Mouse (Mus musculus): ENCODE results near the gene Fbxo30.
A peak's percentile ranks its signal among the peaks of the same experiment; 100 is the strongest.
"Not testable (repeated sequence)": the region's sequence is repeated elsewhere in the genome, so short reads cannot be mapped to it uniquely, and the experiment has no call there.

Gene Fbxo30

GRCm38 (mm10) chr10:11280578-11281463 lies at the start of gene Fbxo30:
TSS of gene Fbxo30 (plus strand) at chr10:11281330.
- peak; percentile 71 to 88 for DNase-seq (ENCODE audit: low spot score in 2 of 2)

DNA sequence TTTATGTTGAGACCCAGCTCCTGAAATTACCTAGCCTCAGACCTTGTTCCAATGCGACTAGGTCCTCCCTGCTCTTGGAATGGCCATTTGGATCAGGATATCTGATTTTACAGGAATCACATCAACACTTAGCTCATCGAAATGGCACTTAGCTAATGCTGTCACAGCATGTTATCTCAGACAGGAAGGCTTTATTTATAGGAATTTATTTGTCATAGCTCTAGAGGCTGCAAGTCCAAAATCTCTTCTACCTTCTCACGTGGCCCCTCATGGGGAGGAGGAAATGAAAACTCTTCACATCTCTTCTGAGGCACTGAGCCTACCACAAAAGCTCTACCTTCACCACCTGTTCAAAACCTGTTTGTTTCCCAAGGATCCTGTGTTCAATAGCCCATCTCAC lies 47.9 kb upstream of the Fbxo30 start:
- DNase-seq (ENCODE audit: low spot score in 2 of 2), result no peak

DNA sequence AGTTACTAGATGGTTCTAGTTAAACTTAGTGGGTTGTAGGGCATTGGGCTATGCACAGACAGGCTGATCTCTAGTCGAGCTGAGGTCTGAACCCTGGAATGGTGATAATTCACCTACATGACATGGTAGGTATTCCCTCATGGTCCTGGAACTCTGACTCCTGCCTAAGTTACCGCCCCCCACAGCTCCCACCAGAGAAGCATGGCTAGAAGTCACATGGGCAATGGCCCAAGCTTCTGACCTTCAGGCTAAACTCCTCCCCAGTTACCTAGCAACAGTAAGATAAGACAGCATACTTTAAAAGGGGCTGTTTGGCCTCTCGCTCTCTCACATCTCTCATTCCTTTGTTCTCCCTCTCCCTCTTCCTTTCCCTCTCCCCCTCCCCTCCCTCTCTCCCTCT lies 38.1 kb upstream of the Fbxo30 start:
- not testable (repeated sequence) for DNase-seq (ENCODE audit: low spot score in 2 of 2)

GRCm38 (mm10) chr10:11248210-11248609 lies 32.9 kb upstream of the Fbxo30 start:
- no peak for DNase-seq (ENCODE audit: low spot score in 2 of 2)

DNA sequence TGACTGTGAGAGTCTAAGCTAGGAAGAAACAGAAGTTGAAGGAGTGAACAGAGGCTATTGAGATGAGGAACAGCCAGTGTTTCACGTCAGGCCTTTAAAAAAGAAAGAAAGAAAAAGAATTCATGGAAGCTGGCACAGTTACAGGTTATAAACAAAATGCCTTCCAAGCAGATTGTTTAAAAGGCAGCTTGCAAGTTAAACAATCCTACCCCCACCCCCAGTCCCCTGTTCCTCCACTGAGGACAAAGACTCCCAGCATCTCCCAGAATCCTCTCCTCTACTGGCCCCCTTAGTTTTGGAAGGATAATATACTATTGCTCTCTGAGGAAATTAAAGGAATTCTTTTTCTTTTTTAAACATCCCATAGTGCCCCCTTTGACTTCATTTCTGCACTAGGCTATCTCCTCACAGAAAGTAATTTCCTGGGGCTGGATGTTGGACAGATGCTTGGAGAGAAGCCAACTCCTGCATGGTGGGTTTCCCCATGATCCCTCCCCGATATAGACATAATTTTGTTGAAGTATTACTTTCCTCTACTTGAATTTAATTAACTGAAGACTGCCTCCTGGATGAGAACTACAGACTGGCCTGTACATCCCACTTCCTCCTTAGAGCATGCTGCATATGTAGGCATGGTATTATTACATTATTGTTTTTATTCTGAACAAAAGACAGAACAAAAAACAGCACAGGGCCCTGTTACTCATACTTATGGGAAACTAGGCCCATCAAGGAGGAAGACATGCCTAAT lies 30.7 kb upstream of the Fbxo30 start:
- no peak for DNase-seq (ENCODE audit: low spot score in 2 of 2)

GRCm38 (mm10) chr10:11253581-11253980 lies 27.5 kb upstream of the Fbxo30 start:
- not testable (repeated sequence) for DNase-seq (ENCODE audit: low spot score in 2 of 2)

GRCm38 (mm10) chr10:11260119-11260518 lies 21.0 kb upstream of the Fbxo30 start:
- no peak for DNase-seq (ENCODE audit: low spot score in 2 of 2)

DNA sequence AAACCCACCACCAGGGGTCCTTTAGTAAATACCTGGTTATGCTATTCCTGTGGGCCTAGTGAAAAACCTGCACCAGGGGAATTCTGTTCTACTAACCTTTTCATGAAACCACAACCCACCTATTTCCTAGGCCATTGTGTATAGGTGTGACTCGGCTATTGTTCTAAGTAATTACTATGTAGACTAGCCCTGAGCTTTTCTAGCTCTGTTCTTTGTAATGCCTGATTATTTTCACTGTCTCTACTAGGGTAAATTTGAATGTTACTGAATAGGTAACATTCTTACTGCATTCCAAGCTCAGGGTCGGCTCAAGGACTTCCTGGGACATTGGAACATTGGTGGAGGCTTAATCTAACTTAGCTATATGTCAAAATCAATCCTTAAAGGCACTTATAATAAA lies 18.8 kb upstream of the Fbxo30 start:
- DNase-seq (ENCODE audit: low spot score in 2 of 2), result not testable (repeated sequence)

DNA sequence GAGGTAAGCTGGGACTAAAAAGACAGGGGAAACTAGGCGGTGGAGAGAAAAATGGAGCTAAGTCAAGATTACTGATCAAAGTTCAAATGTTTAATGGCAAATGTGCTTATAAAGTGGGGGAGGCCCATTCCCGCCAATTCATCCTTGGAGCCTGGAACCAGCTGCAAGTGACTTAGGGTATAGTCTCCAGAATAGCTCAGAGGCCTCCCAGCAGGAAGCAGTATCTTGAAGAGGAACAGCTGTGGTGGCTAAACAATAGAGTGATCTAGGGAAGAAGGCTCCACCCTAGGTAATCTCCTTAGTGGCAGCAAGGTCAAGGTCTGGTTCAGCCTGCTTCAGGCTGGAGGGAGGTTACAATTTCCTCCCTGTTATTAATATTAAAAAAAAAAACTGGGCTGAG lies 17.3 kb upstream of the Fbxo30 start:
- not testable (repeated sequence) for DNase-seq (ENCODE audit: low spot score in 2 of 2)

- DNase-seq (ENCODE audit: low spot score in 2 of 2), result no peak
Measured at GRCm38 (mm10) chr10:11269165-11269564, 12.0 kb upstream of the Fbxo30 start.

GRCm38 (mm10) chr10:11274431-11274830 lies 6.7 kb upstream of the Fbxo30 start:
- no peak for DNase-seq (ENCODE audit: low spot score in 2 of 2)

GRCm38 (mm10) chr10:11280235-11280577 lies 924 bp upstream of the Fbxo30 start:
- no peak for DNase-seq (ENCODE audit: low spot score in 2 of 2)

DNA sequence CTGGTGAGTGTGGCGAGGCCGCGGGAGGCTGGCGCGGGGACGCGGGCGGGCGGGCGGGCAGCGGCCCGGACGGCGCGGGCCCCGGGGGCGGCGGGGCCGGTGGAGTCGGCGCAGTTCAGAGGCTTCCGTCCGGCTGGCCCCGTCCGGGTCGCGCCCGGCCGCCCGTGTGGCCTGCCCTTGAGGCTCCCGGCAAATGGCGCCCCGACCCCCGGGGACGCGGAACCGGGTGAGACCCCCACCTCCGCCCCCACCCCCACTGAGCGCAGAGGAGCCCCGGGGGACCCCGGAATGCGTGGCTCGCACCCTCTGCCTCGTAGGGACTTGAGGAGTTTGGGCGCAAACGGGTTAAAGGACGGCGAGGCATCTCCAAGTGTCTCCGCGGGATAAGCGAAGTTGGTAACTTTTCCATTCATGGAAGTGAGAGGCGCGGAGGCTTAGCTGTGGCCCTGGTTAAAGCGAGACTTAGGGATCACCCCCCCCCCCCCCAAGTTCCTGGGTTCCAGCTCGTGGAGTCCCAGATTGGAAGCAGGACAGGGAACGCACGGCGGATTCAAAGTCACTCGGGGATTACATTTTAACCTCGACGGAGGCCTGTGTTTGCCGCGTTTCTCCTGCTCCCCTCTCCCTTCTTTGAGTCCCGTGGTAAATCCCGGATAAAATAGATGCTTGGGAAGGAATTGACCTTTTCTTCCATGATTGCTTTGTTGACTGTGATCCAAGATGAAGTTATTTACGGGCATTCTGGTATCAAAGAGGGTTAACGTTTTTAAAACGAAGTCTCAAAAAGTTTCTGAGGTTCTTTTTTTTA lies 572 bp downstream of the Fbxo30 start:
- peak in 1 of 2 experiments; percentile 10 for DNase-seq (ENCODE audit: low spot score in 2 of 2)

- DNase-seq (ENCODE audit: low spot score in 2 of 2), result no peak
Measured at GRCm38 (mm10) chr10:11282306-11282631, 1.1 kb downstream of the Fbxo30 start.

DNA sequence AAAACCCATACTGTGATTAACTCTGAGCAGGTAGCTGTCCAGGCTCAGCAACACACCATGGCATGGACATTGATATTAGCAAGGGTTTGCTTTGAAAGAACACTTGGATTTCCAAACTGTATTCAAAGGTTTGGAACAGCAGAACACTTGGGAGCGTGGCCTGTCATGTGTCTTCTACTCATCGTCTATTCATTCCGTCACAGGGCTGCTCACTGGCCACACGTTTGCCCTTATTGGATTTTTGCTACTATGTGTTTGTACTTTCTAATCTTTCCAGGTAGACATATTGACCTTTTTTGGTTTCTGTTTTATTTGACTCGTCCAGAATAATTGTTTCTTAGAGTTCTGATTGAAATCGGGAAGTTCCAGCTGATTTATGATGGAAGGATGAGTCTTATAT lies 17.3 kb downstream of the Fbxo30 start:
- no peak for DNase-seq (ENCODE audit: low spot score in 2 of 2)

DNA sequence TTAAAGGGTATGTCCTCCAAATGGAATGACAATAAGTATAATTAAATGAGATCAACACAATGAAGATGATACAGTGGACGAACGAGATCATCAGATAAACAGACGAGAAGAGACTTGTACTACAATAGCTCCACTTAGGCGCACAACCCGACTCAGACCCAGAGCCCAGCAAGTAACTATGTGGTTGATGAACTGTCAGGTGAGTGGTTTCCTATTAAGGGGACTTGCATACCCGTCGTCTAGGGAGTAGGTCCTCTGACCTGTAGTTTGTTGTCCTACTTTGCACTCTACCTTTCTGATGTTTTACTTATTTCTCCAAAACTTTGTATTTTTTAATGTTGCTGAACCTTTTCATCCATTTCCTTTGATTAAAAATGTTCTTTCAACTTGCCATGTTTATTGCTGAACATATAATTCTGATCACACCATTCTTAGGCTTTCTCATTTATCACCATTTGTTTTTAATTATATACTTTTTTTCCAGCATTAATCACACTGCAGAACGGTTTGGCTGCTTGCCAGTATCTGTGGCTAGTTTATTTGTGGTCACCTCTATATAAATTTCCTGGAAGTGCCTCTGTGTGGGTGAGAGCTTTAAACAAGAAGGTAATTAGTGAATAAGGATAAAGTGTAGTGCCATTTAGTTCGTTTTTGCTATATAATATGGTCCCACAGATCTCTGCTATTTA lies 24.4 kb downstream of the Fbxo30 start:
- no peak for DNase-seq (ENCODE audit: low spot score in 2 of 2)

GRCm38 (mm10) chr10:11306054-11306367 lies 24.9 kb downstream of the Fbxo30 start:
- DNase-seq (ENCODE audit: low spot score in 2 of 2), result no peak

GRCm38 (mm10) chr10:11309866-11310265 lies 28.7 kb downstream of the Fbxo30 start:
- no peak for DNase-seq (ENCODE audit: low spot score in 2 of 2)

DNA sequence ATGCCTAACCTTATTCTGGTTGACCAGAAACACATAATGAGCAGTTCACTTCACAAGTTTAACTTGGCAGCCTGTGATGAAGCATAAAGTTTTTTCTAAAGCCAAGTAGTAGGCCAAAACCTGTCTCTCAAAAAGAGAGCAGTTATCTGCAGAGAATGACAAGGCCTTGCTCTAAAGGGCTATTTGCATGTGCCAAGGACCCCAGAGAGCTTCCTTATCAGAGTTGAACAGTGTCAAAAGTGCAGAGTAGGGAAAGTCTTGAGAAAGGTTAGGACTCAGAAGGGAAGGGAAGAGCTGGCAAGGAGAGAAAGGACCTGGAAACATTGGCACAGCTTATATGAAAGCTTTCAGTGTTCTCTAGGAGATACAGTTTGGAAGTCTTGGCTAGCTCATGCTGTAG lies 29.4 kb downstream of the Fbxo30 start:
- no peak for DNase-seq (ENCODE audit: low spot score in 2 of 2)

DNA sequence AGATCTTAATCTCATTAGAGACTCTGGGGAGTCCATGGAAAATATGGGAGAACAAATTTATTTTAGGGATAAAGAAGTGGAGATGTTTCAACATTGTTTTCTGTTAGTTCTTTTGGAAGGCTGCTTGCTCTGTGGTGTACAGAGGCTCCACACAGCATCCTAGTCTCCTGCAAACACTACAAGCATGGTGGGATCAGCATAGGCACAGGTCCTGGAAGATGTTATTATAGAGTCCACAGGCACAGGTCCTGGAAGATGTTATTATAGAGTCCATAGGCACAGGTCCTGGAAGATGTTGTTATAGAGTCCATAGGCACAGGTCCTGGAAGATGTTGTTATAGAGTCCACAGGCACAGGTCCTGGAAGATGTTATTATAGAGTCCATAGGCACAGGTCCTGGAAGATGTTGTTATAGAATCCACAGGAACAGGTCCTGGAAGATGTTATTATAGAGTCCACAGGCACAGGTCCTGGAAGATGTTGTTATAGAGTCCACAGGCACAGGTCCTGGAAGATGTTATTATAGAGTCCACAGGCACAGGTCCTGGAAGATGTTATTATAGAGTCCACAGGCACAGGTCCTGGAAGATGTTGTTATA lies 36.8 kb downstream of the Fbxo30 start:
- not testable (repeated sequence) for DNase-seq (ENCODE audit: low spot score in 2 of 2)

GRCm38 (mm10) chr10:11319446-11319970 lies 38.4 kb downstream of the Fbxo30 start:
- DNase-seq (ENCODE audit: low spot score in 2 of 2), result no peak

Data from left cerebral cortex, adult 9 months (tissue).